Mouse (Mus musculus) G1E (cell line): ENCODE measurements around the gene March6.

Experiments used
- CTCF ChIP-seq: IDR thresholded peaks from 2 replicates; pipeline ENCODE4 v1.5.1; 2012; ENCODE audit warnings: low read depth, low read length, inconsistent platforms, mixed read lengths
- GATA1 ChIP-seq: IDR thresholded peaks from 2 replicates; pipeline ENCODE4 v1.6.1; 2012; ENCODE audit warnings: borderline replicate concordance, low read length, inconsistent platforms, mixed read lengths
- GATA2 ChIP-seq: IDR thresholded peaks from 2 replicates; pipeline ENCODE4 v1.6.1; 2012; ENCODE audit warnings: low read depth, low read length, inconsistent platforms, borderline replicate concordance
- POLR2AphosphoS5 ChIP-seq: IDR thresholded peaks from 2 replicates; pipeline ENCODE4 v1.6.1; 2012; ENCODE audit warnings: low read depth, low read length, inconsistent platforms; ENCODE audit not compliant: insufficient replicate concordance
- TAL1 ChIP-seq: conservative IDR thresholded peaks from 2 replicates; pipeline ENCODE4 v1.6.1; 2012; ENCODE audit warnings: low read depth, low read length, inconsistent platforms, mixed read lengths

DNA sequence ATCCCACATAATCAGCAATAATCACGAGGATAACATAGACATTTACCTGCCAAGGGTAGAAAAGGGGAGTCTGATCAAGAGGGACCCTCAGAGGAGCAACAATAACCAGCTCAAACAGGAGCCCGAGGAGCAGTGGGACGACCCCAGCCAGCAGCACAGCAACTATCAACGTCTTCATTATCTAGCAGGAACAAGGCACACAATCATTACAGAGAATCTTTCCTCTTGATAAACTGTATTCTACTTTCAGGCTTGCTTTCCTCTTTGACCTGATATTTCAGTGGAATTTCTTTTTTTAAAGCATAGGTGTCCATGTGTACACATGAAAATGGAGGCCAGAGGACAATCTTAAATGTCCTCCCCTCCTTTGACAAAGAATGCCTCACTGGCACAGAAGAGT is 61.4 kb downstream of the March6 start:
- TF ChIP-seq CTCF (no peak), GATA1 (no peak), TAL1 (no peak), POLR2AphosphoS5 (no peak), GATA2 (no peak)
